Mouse (Mus musculus): ENCODE results near the gene Yipf1. TPM values are rescaled to one million over a fixed set of nuclear protein-coding genes. Genes with fewer than 3 reads are reported as not detected.

The Yipf1 gene
- polyA plus RNA-seq, 1 experiment from 2014 or later = 42.3 TPM

- H3K36me3 ChIP-seq = no peaks in the 10 kb centered on the region
- H3K4me3 ChIP-seq = no peak overlapping the region
- DNase-seq (ENCODE audit: low spot score) = no peak
- WGBS = 88% methylated on average over 7 of the region's 7 CpGs
- H3K4me1 ChIP-seq = peaks cover 4% of the 10 kb centered on the region; the same call in 1 of the 2 replicates
- no peaks in the 10 kb centered on the region for H3K9me3 ChIP-seq (replicated peaks)
- 0 out of 2 replicates have a peak, but pooled peaks cover 3% of the 10 kb centered on the region for H3K27me3 ChIP-seq (ENCODE audit: low read depth, poor library complexity, severe bottlenecking)
- no peak overlapping the region for H3K27ac ChIP-seq
Measured at GRCm38 (mm10) chr4:107299779-107300340, 14.3 kb upstream of the Yipf1 start.

GRCm38 (mm10) chr4:107300371-107300770 lies 13.8 kb upstream of the Yipf1 start:
- DNase-seq (ENCODE audit: low spot score) = no peak
- Histone ChIP-seq H3K36me3 (no peaks in the 10 kb centered on the region), H3K4me1 (peaks cover 8% of the 10 kb centered on the region; the same call in 1 of the 2 replicates), H3K27ac (no peak overlapping the region), H3K9me3 (replicated peaks) (no peaks in the 10 kb centered on the region), H3K4me3 (no peak overlapping the region), H3K27me3 (ENCODE audit: low read depth, poor library complexity, severe bottlenecking) (0 out of 2 replicates have a peak, but pooled peaks cover 3% of the 10 kb centered on the region)
- 89% methylated on average over 4 of the region's 4 CpGs for WGBS

- WGBS = 95% methylated on average over 1 of the region's 1 CpGs
- DNase-seq (ENCODE audit: low spot score) = no peak
- Histone ChIP-seq H3K27me3 (ENCODE audit: low read depth, poor library complexity, severe bottlenecking) (0 out of 2 replicates have a peak, but pooled peaks cover 3% of the 10 kb centered on the region), H3K27ac (no peak overlapping the region), H3K36me3 (no peaks in the 10 kb centered on the region), H3K4me1 (peaks cover 11% of the 10 kb centered on the region; the same call in 1 of the 2 replicates), H3K4me3 (no peak overlapping the region), H3K9me3 (replicated peaks) (no peaks in the 10 kb centered on the region)
Measured at GRCm38 (mm10) chr4:107300902-107301555, 13.1 kb upstream of the Yipf1 start.

DNA sequence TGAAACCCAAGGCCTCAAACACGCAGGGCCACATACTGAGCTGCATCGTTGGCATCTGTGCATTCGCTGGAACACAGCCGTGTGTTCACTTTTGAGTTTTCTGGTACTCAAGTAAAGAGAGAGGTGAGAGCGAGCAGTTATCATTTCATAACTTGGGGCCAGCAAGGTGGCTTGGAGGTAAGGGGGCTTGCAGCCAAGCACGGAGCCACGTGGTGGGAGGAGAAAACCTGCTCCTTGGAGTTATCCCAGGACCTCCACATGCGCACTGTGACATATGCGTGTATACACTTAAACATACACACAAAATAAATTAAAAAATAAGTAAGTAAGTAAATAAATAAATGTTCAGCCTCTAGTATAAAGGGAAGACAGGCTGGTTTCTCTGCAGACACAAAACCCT lies 11.9 kb upstream of the Yipf1 start:
- no peak for DNase-seq (ENCODE audit: low spot score)
- no peaks in the 10 kb centered on the region for H3K36me3 ChIP-seq
- peaks cover 11% of the 10 kb centered on the region for H3K27me3 ChIP-seq (ENCODE audit: low read depth, poor library complexity, severe bottlenecking)
- H3K27ac ChIP-seq = no peak overlapping the region
- peaks cover 16% of the 10 kb centered on the region for H3K4me1 ChIP-seq
- 92% methylated on average over 9 of the region's 9 CpGs for WGBS
- no peaks in the 10 kb centered on the region for H3K9me3 ChIP-seq (replicated peaks)
- no peak overlapping the region for H3K4me3 ChIP-seq

DNA sequence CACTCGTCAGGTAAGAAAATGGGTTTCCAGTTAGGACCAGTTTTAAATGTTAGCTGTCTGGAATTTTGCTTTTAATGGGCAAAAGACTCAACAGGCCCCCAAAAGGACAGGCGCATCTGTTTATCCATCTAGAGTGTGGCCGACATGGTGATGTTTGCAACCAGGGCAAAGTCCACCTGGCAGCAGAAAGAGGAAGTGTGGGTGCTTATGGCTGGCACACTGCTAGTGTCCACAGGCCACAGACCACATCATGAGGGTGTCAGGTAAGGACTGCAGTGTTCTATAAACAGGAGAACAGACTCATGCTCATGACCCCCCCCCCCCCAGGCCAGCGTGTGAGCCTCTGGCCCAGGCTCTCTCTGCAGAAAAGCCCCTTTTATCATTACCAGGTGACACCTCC lies 11.3 kb upstream of the Yipf1 start:
- 71% methylated on average over 4 of the region's 4 CpGs for WGBS
- H3K27me3 ChIP-seq (ENCODE audit: low read depth, poor library complexity, severe bottlenecking) = peaks cover 11% of the 10 kb centered on the region
- H3K9me3 ChIP-seq (replicated peaks) = no peaks in the 10 kb centered on the region
- H3K27ac ChIP-seq = no peak overlapping the region
- peaks cover 16% of the 10 kb centered on the region for H3K4me1 ChIP-seq
- no peaks in the 10 kb centered on the region for H3K36me3 ChIP-seq
- no peak for DNase-seq (ENCODE audit: low spot score)
- no peak overlapping the region for H3K4me3 ChIP-seq

GRCm38 (mm10) chr4:107303531-107303930 lies 10.6 kb upstream of the Yipf1 start:
- Histone ChIP-seq H3K27ac (no peak overlapping the region), H3K36me3 (no peaks in the 10 kb centered on the region), H3K9me3 (replicated peaks) (no peaks in the 10 kb centered on the region), H3K4me1 (peaks cover 16% of the 10 kb centered on the region), H3K27me3 (ENCODE audit: low read depth, poor library complexity, severe bottlenecking) (peaks cover 11% of the 10 kb centered on the region), H3K4me3 (no peak overlapping the region)
- WGBS = 75% methylated on average over 3 of the region's 3 CpGs
- no peak for DNase-seq (ENCODE audit: low spot score)

- Histone ChIP-seq H3K36me3 (no peaks in the 10 kb centered on the region), H3K27ac (no peak within 1 kb of the TSS), H3K27me3 (ENCODE audit: low read depth, poor library complexity, severe bottlenecking) (peaks cover 11% of the 10 kb centered on the region), H3K4me1 (peaks cover 16% of the 10 kb centered on the region), H3K9me3 (replicated peaks) (no peaks in the 10 kb centered on the region), H3K4me3 (no peak within 1 kb of the TSS)
- 55% methylated on average over 6 of the region's 6 CpGs for WGBS
- no peak for DNase-seq (ENCODE audit: low spot score)
Measured at GRCm38 (mm10) chr4:107306966-107307365, 7.2 kb upstream of the Yipf1 start, which contains the start of gene Dio1. Gene Dio1 (minus strand): TSS chr4:107307169.

DNA sequence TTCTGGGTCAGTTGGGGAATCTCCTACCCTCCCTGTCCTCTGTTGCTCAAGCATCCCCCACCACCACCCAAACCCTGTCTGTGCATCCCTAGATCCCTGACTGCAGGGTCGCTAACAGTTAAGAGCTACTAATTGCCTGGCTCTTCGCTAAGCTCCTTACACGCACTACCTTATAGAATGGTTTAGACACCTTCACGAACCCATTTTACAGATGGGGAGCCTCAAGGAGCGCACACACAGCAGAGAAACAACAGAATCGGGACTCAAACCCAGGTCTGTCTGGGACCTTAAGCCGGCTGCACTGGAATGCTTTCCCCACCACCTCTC lies 279 bp downstream of the Yipf1 start:
- Histone ChIP-seq H3K27ac (peak overlapping the region; percentile 74), H3K4me1 (peaks cover 18% of the 10 kb centered on the region), H3K4me3 (peak overlapping the region; percentile 71), H3K9me3 (replicated peaks) (no peaks in the 10 kb centered on the region), H3K27me3 (ENCODE audit: low read depth, poor library complexity, severe bottlenecking) (no peaks in the 10 kb centered on the region), H3K36me3 (peaks cover 19% of the 10 kb centered on the region)
- no peak for DNase-seq (ENCODE audit: low spot score)
- 11% methylated on average over 7 of the region's 7 CpGs for WGBS

GRCm38 (mm10) chr4:107318646-107319045 lies 4.5 kb downstream of the Yipf1 start:
- 85% methylated on average over 8 of the region's 8 CpGs for WGBS
- H3K4me3 ChIP-seq = no peak overlapping the region
- peaks cover 56% of the 10 kb centered on the region for H3K36me3 ChIP-seq

DNA sequence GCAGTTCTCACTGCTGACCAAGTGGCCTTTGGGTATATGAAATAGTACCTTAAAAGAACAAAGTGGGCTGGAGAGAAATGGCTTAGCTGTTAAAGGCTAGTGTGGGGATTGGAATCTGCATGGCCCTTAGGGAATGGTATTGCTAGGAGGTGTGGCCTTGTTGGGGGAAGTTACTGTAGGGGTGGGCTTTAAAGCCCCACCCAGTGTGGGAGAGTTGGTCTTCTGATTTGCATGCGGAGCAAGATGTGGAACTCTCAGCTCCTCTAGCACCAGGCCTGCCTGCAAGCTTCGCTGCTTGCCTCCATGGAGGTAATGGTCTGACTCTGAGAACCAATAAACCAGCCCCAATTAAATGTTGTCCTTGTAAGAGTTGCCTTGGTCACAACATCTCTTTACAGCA lies 6.9 kb downstream of the Yipf1 start:
- Histone ChIP-seq H3K27ac (no peak overlapping the region), H3K27me3 (ENCODE audit: low read depth, poor library complexity, severe bottlenecking) (no peaks in the 10 kb centered on the region), H3K36me3 (peaks cover 69% of the 10 kb centered on the region), H3K9me3 (replicated peaks) (no peaks in the 10 kb centered on the region), H3K4me3 (no peak overlapping the region), H3K4me1 (no peaks in the 10 kb centered on the region)
- WGBS = 69% methylated on average over 2 of the region's 2 CpGs
- DNase-seq (ENCODE audit: low spot score) = no peak

More at GRCm38 (mm10) chr4:107318646-107319045, 4.5 kb downstream of the Yipf1 start:
- Histone ChIP-seq H3K27ac (no peak overlapping the region), H3K27me3 (ENCODE audit: low read depth, poor library complexity, severe bottlenecking) (no peaks in the 10 kb centered on the region), H3K9me3 (replicated peaks) (no peaks in the 10 kb centered on the region), H3K4me1 (peaks cover 13% of the 10 kb centered on the region)
- no peak for DNase-seq (ENCODE audit: low spot score)

DNA sequence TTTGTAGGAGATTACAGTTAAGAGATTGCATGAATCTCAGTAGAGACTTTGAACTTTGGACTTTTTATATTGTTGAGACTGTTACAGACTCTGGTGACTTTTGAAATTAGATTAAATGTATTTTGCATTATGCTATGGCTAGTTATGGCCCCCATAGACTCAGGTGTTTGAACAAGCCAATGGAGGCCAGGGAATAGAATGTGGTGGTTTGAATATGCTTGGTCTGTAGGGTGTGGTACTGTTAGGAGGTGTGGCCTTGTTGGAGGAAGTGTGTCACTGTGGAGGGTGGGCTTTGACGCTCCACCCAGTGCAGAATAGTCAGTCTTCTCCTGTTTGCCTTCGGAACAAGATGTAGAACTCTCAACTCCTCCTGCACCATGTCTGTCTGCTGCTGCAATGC lies 8.9 kb downstream of the Yipf1 start:
- no peak overlapping the region for H3K4me3 ChIP-seq
- no peak overlapping the region for H3K27ac ChIP-seq
- peaks cover 73% of the 10 kb centered on the region for H3K36me3 ChIP-seq
- WGBS = 95% methylated on average over 2 of the region's 2 CpGs
- H3K27me3 ChIP-seq (ENCODE audit: low read depth, poor library complexity, severe bottlenecking) = no peaks in the 10 kb centered on the region
- no peak for DNase-seq (ENCODE audit: low spot score)
- H3K9me3 ChIP-seq (replicated peaks) = no peaks in the 10 kb centered on the region
- H3K4me1 ChIP-seq = no peaks in the 10 kb centered on the region

- no peak overlapping the region for H3K4me3 ChIP-seq
- peaks cover 32% of the 10 kb centered on the region for H3K36me3 ChIP-seq
- 96% methylated on average over 8 of the region's 8 CpGs for whole genome bisulfite sequencing
- no peaks in the 10 kb centered on the region for H3K27me3 ChIP-seq (ENCODE audit: low read depth, poor library complexity, severe bottlenecking)
- H3K4me1 ChIP-seq = no peaks in the 10 kb centered on the region
- H3K9me3 ChIP-seq (replicated peaks) = no peaks in the 10 kb centered on the region
- no peak for DNase-seq (ENCODE audit: low spot score)
- H3K27ac ChIP-seq = no peak overlapping the region
Measured at GRCm38 (mm10) chr4:107328530-107328929, 14.4 kb downstream of the Yipf1 start.

GRCm38 (mm10) chr4:107333514-107333913 lies 19.4 kb downstream of the Yipf1 start:
- Histone ChIP-seq H3K27ac (no peak overlapping the region), H3K36me3 (peaks cover 13% of the 10 kb centered on the region; the same call in 1 of the 2 replicates), H3K4me1 (no peaks in the 10 kb centered on the region), H3K4me3 (no peak overlapping the region), H3K9me3 (replicated peaks) (no peaks in the 10 kb centered on the region), H3K27me3 (ENCODE audit: low read depth, poor library complexity, severe bottlenecking) (no peaks in the 10 kb centered on the region)
- no peak for DNase-seq (ENCODE audit: low spot score)
- 91% methylated on average over 4 of the region's 4 CpGs for WGBS
